Mouse (Mus musculus) erythroblast, embryonic 14.5 days (primary cell): Measurements from ENCODE around the gene Actr3.

Source experiments
- GATA1 ChIP-seq: IDR thresholded peaks from 2 replicates; pipeline ENCODE4 v1.6.1; 2012; ENCODE audit warnings: low read length, inconsistent platforms, mixed read lengths
- TAL1 ChIP-seq: IDR thresholded peaks from 3 replicates; pipeline ENCODE4 v1.6.1; 2012; ENCODE audit warnings: low read length, inconsistent platforms, mixed read lengths

- TF ChIP-seq TAL1 = no peak
- TF ChIP-seq GATA1 = no peak
These were observed 3.3 kb upstream of the Actr3 start for GRCm38 (mm10) chr1:125438826-125439225.
